Mouse (Mus musculus) heart, postnatal 0 days (tissue): Measurements from ENCODE around the gene Psmd8. TPM values are rescaled to one million over a fixed set of nuclear protein-coding genes. Genes with fewer than 3 reads are reported as not detected.

Source experiments
- ATAC-seq: fragments of 200-750 bp; cut with Nextera tagmentation; 2 replicates; pipeline ENCODE4 v1.8.0; 2017; ENCODE audit warnings: low read depth, moderate number of reproducible peaks, moderate library complexity; ENCODE audit not compliant: insufficient read depth
- DNase-seq: peaks from one replicate; pipeline ENCODE4 v3.0.0-alpha.2; 2016; ENCODE audit warnings: low spot score
- H3K27ac ChIP-seq: fragments of 300-500 bp; sonication (generic); 2 replicates; pipeline ENCODE4 v1.5.1; 2014; ENCODE audit warnings: low read depth, mild to moderate bottlenecking
- H3K27me3 ChIP-seq: fragments of 300-500 bp; sonication (generic); 2 replicates; pipeline ENCODE4 v1.6.1; 2014; ENCODE audit warnings: low read length, mixed read lengths; ENCODE audit not compliant: control insufficient read depth, insufficient read depth
- H3K36me3 ChIP-seq: fragments of 300-500 bp; sonication (generic); replicated peaks from 2 replicates; pipeline ENCODE4 v1.6.1; 2014; ENCODE audit warnings: low read length, mixed read lengths; ENCODE audit not compliant: control insufficient read depth, insufficient read depth
- H3K4me1 ChIP-seq: fragments of 300-500 bp; sonication (generic); 2 replicates; pipeline ENCODE4 v1.6.1; 2014; ENCODE audit warnings: antibody characterized with exemption; ENCODE audit not compliant: control insufficient read depth, insufficient read depth
- H3K4me2 ChIP-seq: fragments of 300-500 bp; sonication (generic); 2 replicates; pipeline ENCODE4 v1.6.1; 2014; ENCODE audit warnings: low read depth, mild to moderate bottlenecking, low read length, moderate library complexity
- H3K4me3 ChIP-seq: fragments of 300-500 bp; sonication (generic); 2 replicates; pipeline ENCODE4 v1.5.1; 2014; ENCODE audit warnings: low read depth, low read length
- H3K9ac ChIP-seq: fragments of 300-500 bp; sonication (generic); replicated peaks from 2 replicates; pipeline ENCODE4 v1.6.1; 2014; ENCODE audit warnings: low read depth, low read length, mixed read lengths
- H3K9me3 ChIP-seq: fragments of 300-500 bp; sonication (generic); replicated peaks from 2 replicates; pipeline ENCODE4 v1.6.1; 2016; ENCODE audit warnings: low read length; ENCODE audit not compliant: control insufficient read depth
- CTCF ChIP-seq: IDR thresholded peaks from 2 replicates; pipeline ENCODE4 v1.5.1; 2016; ENCODE audit warnings: antibody characterized with exemption, control low read depth, low read depth
- EP300 ChIP-seq: IDR thresholded peaks from 2 replicates; pipeline ENCODE4 v1.6.1; 2016; ENCODE audit warnings: antibody characterized with exemption, low read depth
- WGBS: fragments of 180-500 bp; shearing (Covaris S2); extraction: QIAGEN DNeasy Blood & Tissue Kit; methylation state at CpG from one replicate; pipeline ENCODE4 v1.1.7; 2014; 5-methylcytosine and 5-hydroxymethylcytosine counted together
- polyA plus RNA-seq: library from polyadenylated mRNA; unstranded; fragments of >200 nt; fragmentation: Nextera tagmentation; extraction: Ambion mirVana; gene quantifications from 2 replicates; pipeline ENCODE4 v1.2.1, GENCODE M21; 2015
- total RNA-seq: library from RNA; depleted of rRNA; stranded (reverse); fragments of >200 nt; gene quantifications from 2 replicates; pipeline ENCODE4 v1.2.3, GENCODE M21; 2014; ENCODE audit warnings: low replicate concordance

The Psmd8 gene
- total and polyA plus RNA-seq, 2 experiments from 2014 or later, result 255 to 296 TPM

DNA sequence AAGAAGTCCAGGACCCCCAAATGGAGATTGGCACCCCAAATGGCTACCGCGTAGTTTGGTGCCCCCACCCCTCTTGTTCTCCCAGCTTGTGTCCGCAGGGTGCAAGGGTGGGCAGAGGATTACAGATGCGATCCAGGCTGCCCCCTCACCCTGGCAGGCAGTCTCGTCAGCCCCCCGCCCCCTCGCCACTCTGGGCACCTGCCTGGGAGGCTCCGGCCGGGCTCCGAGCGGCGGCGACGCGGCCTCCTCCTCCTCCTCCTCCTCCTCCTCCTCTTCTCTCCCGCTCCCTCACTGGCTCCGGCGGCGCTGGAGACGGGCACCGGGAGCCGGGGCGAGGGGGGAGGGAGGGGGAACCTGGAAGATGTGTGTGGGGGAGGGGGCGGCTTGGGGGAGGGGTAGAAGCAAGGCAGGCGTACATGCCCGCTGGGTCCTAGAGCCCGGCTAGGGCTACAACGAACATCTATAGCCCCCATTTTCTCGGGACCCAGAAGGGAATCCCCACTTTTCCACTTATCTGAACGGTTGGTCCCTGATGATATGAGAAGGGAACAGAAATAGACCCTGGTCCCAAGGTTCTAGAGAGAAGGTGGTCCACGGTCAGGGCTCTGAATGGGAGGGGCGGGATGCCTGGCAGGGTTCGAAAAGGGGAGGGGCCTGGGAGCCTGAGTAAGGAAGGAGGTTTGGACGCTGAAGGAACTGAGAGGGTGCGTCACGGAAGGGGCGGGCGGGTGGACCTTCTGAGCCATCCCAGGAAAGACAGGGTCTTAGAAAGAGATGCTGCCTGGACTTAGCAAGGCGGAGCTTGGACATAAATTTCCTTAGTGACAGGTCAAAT lies 11.1 kb downstream of the Psmd8 start:
- ATAC-seq (peak; percentile 76), DNase-seq (peak; percentile 75)
- WGBS, result under 1% methylated on average over 38 of the region's 39 CpGs
- Histone ChIP-seq H3K9me3 (no peaks in the 10 kb centered on the region), H3K27ac (peak overlapping the region; percentile 46), H3K4me1 (peaks cover 16% of the 10 kb centered on the region), H3K9ac (peak overlapping the region; percentile 24), H3K27me3 (peaks cover 50% of the 10 kb centered on the region), H3K4me2 (peak overlapping the region; percentile 66), H3K4me3 (peak overlapping the region; percentile 59), H3K36me3 (peaks cover 13% of the 10 kb centered on the region)
- no peak for TF ChIP-seq EP300
- TF ChIP-seq CTCF, result no peak

DNA sequence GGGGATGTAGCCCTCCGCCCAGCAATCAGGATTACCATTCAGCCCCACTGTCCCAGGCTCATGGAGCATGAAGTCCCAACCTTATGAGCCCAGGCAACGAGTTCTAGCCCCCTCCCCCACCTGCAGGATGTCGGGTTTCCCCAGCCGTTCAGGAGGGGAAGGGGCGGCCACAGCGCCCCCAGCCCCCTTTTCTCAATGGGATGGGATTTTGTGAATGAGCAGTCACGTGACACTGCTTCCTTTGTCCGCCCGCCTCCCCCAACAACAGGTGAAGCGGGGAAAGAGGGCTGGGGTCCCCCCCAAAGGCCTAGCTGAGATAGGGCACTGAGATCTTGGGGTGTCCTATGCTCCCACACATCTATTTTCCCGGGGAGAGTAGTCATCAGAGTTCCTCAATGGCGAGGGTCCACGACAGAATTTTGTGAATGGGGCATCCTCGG lies 11.7 kb downstream of the Psmd8 start:
- Histone ChIP-seq H3K9me3 (no peaks in the 10 kb centered on the region), H3K27me3 (peaks cover 50% of the 10 kb centered on the region), H3K27ac (no peak overlapping the region), H3K4me3 (peak overlapping the region; percentile 59), H3K4me2 (peak overlapping the region; percentile 66), H3K4me1 (peaks cover 16% of the 10 kb centered on the region), H3K9ac (no peak overlapping the region), H3K36me3 (peaks cover 6% of the 10 kb centered on the region)
- ATAC-seq, result no peak
- DNase-seq, result no peak
- under 1% methylated on average over 13 of the region's 14 CpGs for whole genome bisulfite sequencing
- no peak for TF ChIP-seq EP300
- no peak for TF ChIP-seq CTCF

DNA sequence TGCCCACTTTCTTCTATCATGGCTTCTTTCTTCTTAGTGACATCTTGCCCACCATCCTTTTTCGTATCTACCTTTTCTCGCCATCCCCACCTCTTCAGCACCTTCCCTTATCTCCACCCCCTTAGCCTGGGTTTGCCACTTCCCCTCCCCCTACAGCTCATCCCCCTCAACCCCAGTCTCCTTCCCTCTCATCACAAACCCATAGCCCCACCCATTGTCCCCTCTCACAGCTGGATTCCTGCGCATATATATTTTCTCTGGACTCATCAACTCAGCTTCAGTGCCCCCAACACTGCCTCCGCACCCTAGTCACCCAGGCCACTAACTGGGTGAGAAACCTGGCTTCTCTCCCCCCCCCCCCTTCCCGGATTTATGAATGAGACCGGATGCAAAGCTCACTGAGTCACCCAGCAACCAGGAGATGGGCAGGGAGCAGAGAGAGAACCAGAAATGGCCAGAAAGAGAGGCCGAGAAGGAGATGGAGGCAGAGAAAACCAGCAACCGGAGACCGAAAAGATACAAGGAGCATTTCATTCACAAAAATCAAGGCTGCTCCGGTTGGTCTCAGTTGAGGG lies 12.3 kb downstream of the Psmd8 start:
- H3K4me2 ChIP-seq, result peak overlapping the region; percentile 66
- no peak overlapping the region for H3K27ac ChIP-seq
- peak overlapping the region; percentile 59 for H3K4me3 ChIP-seq
- peaks cover 16% of the 10 kb centered on the region for H3K4me1 ChIP-seq
- ATAC-seq (no peak), DNase-seq (no peak)
- peaks cover 45% of the 10 kb centered on the region for H3K27me3 ChIP-seq
- TF ChIP-seq CTCF, result no peak
- no peak for TF ChIP-seq EP300
- 10% methylated on average over 10 of the region's 10 CpGs for WGBS
- 0 out of 2 replicates have a peak, but pooled peaks cover under 1% of the 10 kb centered on the region for H3K36me3 ChIP-seq
- H3K9me3 ChIP-seq, result no peaks in the 10 kb centered on the region
- no peak overlapping the region for H3K9ac ChIP-seq

DNA sequence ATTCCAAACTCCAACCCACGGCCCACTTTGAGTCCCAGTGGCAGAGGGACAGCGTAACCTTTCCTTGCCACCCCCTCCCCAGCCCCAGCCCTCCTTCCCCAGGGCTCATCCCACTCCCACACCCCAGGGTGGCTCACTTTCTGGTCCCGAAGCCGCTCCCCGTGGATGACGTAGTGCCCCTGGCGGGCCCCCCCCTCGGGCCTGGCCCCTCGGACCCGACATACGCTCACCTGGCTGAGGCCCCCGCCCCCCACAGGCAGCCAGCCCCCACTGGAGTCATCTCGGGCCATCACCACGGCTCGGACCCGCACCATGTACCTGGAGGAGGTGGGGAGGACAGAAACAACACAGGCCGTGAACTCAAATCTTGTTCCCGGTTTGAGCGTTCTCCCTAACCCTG lies 12.8 kb downstream of the Psmd8 start:
- Histone ChIP-seq H3K4me2 (no peak overlapping the region), H3K9me3 (no peaks in the 10 kb centered on the region), H3K27me3 (peaks cover 40% of the 10 kb centered on the region), H3K4me3 (no peak overlapping the region), H3K9ac (no peak overlapping the region), H3K36me3 (no peaks in the 10 kb centered on the region), H3K4me1 (peaks cover 16% of the 10 kb centered on the region), H3K27ac (no peak overlapping the region)
- no peak for TF ChIP-seq CTCF
- TF ChIP-seq EP300, result no peak
- no peak for DNase-seq
- ATAC-seq, result no peak
- 19% methylated on average over 19 of the region's 19 CpGs for WGBS

GRCm38 (mm10) chr7:29162750-29163525 lies 17.6 kb downstream of the Psmd8 start:
- ATAC-seq (peak; percentile 58; the same call in 1 of the 2 replicates), DNase-seq (no peak)
- H3K27ac ChIP-seq, result no peak overlapping the region
- 17% methylated on average over 9 of the region's 9 CpGs for WGBS
- no peaks in the 10 kb centered on the region for H3K9me3 ChIP-seq
- peaks cover 23% of the 10 kb centered on the region for H3K27me3 ChIP-seq
- no peaks in the 10 kb centered on the region; the same call in 1 of the 2 replicates for H3K36me3 ChIP-seq
- no peaks in the 10 kb centered on the region; the same call in 1 of the 2 replicates for H3K4me1 ChIP-seq
- no peak overlapping the region for H3K9ac ChIP-seq
- H3K4me2 ChIP-seq, result no peak overlapping the region
- H3K4me3 ChIP-seq, result no peak overlapping the region
- TF ChIP-seq CTCF (no peak), EP300 (no peak)
